Mouse (Mus musculus) neutrophil, adult 5-6 weeks (primary cell): ENCODE data around the gene Naaa. TPM values are rescaled to one million over a fixed set of nuclear protein-coding genes. Genes with fewer than 3 reads are reported as not detected.

Experiments used
- ATAC-seq: fragments of 151-379, 151-347 bp; 2 replicates; pipeline ENCODE4 v1.8.0; 2017; ENCODE audit warnings: mild to moderate bottlenecking, moderate TSS enrichment; ENCODE audit not compliant: insufficient number of reproducible peaks, poor library complexity, low FRiP score, severe bottlenecking; ENCODE audit errors: extremely low read depth
- total RNA-seq: library from RNA; stranded (forward); fragments of 200-1000 nt; gene quantifications from 2 replicates; pipeline ENCODE4 v1.2.3, GENCODE M21; 2017

Gene Naaa
- total RNA-seq, 1 experiment from 2014 or later, result 43.8 TPM

DNA sequence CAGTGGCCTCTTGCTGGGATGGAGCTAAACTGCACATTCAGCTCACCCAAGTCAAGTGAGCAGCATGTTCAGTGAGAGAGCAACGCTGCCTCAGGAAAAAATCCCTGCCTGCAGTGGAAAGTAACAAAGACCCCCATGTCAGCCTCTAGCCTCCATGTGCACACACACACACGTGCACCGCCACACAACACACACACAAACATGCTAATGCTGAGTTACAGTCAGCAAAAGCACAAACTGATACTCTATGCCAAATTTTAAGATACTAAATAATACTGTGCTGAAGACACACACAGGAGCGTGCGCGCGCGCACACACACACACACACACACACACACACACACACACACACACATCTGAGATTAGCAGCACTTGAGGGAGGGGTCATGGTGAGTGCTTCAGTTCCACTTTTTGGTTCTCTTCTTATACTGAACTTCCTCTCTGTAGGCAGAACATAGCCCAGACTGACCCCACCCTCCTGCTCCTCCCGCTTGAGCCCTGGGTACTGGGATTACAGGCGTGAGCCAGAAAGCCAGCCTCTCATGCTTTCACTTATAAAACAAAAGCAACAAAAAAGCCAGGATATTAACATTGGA lies 1.1 kb upstream of the Naaa start:
- ATAC-seq, result peak; percentile 79

DNA sequence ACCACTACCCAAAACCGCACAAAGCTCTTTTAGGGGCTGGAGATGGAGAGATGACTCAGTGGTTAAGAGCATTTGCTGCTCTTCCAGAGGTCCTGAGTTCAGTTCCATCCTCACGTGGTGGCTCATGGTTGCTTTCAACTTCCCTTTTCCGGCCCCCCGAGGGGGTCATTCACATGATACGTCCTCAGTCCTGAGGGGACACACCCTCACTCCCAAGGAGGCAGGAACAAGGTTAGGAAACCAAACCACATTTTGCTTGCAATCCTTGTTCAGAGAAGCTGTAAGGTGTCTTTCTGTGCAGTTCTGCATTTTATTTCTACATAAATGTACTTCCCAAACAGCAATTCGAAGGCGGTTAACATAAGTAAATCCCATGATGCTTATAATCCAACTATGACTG lies 7.5 kb downstream of the Naaa start:
- no peak for ATAC-seq

DNA sequence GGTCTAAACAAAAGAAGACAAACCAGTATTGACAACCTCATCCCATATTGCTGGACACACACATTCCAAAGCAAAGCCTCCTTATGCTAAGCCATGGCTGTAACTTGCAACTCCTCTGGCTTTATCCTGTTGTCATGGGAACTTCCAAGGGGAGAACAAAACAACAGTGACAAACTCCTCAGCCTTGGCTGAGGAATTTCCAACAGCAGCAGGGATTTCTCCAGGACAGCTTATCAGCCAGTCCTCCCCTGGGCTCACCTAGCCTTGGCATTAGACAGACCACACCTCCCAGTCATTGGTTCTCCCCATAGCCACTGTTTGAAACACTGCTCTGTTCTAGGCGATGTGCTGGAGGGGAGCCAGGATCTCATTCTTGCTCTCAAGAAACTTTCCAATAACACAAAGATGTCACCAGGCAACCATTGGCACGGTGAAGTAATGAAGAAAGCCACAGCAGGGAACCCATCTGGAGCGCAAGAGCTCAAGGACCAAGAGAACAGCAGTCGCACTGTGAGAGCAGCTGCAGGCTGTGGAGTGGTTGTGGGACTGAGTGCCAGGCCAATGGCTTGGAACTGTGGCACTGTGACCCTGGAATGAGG lies 14.1 kb downstream of the Naaa start:
- ATAC-seq, result no peak

DNA sequence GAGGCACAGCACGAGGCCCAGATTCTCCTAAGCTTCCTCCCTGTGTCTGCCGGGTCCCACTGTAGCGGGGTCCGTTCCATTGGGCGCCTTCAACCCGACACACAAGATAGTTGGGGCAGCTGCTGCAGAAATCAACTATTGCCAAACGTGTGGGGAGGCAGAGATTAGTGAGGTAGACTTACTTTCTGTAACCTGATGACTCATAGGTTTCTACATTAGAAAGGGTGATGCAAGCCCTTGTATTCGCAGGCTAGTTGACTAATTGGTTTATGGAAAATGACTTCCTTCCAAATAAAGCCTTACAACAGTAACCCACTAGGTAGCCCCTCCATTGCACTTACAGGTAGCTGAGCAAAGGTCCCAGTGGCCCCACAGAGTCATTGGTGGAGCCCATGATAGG lies 15.3 kb downstream of the Naaa start:
- no peak for ATAC-seq

DNA sequence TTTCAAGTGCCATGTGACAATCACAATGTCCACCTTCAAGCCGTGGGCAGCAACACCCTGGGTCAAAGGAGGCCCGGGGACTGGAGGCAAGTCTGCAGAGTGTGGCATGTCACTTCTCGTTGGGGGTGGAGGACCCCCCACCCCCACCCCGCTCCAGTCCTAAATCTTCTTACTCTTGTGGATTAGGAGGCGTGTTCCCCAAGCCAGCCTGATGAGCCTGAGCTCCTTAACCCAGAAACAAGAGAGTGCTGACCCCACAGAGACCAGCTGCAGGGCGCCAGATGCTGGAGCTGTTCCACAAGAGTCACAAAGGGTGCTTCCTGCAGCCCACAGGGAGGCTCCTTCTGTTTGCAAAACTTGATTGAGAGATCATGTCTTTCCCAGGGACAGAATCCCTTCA lies 21.8 kb downstream of the Naaa start, which contains the start of gene Ppef2:
Gene Ppef2, minus strand, starts transcription at position 61 of the 400 bp plus-strand sequence.
- no peak for ATAC-seq

DNA sequence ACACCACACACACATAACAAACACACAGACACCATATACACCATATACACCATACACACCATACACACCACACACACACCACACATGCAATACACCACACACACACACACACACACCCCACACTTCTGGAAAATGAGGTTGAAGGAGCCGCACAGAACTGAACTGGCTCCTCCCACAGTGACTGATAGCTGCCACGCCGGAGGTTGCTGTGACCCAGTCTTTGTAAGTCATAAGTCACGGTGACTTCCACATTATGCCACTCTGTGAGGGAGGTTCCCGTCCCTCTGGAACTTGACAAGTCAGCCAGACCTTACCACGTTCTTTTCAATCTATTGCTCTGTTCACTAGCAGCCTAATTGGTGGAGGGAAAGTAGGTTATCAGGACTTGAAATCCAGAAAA lies 23.5 kb downstream of the Naaa start:
- ATAC-seq, result no peak

DNA sequence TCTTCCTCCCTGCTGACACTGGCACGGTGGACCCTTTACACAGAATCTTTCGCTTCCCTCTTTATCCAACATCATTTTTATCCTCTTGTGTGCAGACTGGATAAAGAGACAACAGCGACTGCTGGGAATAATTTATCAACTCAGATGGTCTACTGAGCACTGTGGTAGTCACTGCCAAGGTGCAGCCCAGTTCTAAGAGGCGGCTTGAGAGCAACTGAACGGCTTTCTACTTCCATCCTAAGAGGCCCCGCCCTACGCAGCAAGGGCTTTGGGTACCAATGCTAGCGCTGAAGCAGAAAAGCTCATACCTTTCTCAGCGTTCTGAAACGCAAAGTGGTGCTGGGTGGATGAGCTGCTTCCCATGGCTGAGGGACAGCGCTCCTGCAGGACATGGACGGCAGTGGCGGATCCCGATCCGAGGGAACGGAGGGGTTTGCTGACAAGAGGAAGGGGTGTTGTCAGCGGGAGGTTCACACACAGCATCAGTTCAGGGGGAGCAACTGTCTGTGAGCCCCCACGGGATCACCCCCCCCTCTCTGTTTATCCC lies 25.1 kb downstream of the Naaa start:
- no peak for ATAC-seq

DNA sequence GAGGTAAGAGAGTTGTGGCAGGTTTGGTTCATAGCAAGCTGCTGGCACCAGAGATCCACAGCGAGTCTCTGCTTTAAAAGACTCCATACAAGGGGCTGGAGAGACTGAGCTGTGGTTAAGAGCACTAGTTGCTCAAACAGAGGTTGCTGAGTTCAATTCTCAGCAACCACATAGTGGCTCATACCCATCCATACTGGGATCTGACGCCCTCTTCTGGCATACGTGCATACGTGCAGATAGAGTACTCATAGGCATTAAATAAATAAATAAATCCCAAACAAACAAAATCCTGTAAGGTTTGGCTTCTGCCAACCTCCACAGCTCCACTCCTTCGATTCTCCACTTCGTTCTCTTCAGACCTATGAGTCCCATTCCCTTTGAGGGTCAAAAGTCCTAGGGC lies 25.9 kb downstream of the Naaa start:
- no peak for ATAC-seq

DNA sequence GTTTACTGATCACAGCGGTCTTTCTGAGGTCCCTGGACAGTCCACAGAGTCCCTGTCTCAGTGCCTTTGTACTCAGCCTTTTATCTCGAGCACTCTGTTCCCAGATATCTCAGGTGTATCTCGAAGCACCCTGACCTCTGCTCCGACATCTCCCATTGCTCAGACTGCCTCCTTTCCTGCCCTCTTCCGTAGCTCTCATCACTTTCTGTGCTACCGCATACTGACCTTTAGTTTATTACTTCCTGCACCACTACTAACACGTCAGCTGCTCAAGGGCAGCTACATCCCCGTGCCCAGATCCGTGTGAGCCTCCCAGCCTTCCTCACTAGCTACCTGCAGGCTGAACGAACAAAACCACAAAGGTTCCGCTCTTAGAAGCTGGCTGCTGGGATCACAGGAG lies 29.4 kb downstream of the Naaa start:
- no peak for ATAC-seq

DNA sequence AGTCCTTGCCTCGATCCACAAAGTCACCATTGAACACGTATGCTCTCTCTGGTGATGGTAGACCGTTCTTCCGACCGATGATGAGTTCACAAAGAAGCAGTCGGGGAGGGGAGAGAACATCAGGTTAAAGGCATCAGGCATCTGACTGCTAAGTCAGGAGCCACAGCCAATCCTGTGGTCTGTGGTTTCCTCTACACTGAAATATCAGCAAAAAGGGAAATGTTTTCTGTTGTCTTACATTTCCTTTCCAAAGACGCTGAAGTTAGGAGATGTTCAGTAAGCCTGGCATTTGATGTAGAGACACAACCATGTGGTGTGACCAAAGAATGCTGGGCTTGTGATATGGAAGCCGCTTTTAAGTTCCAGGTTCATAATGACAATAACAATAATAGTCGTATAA lies 32.5 kb downstream of the Naaa start:
- ATAC-seq, result peak; percentile 28; the same call in 1 of the 2 replicates

DNA sequence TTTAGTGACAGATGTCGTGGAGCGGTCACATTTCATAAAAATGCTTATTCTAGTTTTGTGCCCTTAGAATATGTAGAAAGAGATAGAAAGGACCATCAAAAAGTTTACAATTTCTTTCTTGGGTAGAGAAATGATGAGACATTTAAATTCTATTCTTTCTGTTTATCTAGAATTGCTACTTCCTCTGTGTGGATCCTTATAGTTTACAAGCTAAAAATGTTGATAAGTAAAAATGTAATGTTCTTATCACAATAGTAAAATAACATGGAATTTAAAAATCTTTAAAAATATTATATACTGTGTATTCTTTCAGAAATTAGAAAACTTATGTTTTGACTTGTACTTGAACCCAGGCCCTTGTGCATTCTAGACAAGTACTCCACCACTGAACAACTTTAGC lies 33.1 kb downstream of the Naaa start:
- no peak for ATAC-seq

DNA sequence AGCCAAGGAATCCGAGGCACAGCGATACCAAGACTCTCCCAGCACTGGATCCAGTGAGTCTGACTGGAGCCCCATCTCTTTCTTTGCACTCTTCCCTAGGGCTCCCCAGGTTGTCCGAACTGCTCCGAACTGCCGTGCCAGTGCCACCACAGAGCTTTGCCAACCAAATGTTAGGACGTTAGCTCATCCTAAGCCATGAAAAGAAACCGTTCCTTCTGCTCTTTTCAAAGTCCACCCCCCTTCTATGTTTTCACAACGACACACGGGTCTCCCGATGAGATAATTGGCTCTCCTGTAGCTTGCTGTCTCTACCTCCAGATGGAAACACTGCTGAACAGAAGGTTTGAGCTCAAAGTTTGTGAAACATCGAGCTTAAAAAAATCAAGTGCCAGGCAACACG lies 37.2 kb downstream of the Naaa start:
- ATAC-seq, result no peak

DNA sequence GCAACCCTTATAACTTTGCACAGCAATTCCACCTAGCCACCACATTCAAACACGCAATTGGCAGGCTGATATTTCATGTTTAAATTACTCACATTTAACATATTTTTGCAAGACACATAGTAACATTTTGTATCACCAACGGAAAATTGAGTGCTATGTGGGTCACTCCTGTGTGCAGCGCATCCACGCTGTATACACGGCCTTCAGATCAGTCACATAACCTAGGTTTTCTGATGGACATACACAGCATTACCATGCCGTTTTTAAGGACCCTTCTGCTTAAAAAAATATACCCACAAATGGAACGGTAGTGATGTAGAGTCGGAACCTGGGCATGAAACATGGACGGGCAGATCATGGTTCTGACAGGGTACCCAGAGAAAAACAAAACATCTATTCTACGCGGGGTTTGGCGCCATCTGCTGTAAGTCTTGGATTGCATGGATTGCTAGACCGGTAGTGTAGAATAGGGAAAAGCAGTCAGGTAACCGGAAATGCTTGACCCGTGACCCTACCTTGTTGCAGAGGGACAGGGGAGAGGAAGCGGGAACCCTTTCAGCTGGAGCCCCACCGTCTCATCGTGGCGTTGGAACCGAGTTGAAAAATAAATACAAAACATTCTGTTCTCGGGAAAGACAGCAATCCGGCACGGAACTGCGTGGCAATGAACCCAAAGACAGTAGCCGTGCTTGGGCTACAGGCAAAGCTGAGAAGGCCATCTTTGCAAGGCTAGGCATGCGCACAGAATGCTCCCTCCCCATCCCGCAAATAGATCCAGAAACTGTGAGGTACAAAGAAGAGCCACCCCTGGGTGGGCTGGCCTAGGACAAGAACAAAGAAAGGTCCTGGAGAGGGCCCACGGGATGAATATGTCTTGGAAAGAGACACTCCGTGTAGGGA lies 38.4 kb downstream of the Naaa start:
- no peak for ATAC-seq

DNA sequence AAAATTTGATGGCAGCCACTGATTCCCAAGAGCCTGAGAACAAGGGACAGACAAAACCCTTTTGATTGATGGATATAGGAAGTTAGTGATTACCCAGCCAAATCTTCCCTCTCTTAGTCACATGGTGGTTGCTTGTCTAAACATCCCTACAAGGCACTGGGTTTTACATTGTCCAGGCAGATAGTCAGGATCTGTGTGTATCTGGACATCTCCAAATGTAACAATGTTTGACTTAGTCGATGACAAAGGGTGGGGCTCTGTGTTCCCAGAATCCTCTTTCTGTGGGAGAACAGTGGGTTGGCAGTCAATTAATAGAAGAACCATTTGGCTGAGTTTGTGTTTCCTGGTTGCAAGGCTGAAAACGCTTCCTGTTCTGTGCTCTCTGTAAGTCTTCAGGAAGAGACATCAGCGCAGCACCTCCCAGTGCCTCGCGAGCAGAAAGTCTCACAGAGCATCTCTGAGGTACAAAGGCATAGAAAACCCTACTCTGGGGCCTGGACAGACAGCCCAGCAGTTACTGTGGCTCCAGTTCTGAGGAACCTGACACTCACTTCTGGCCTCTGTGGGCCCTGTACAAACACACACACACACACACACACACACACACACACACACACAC lies 42.9 kb downstream of the Naaa start:
- ATAC-seq, result no peak

DNA sequence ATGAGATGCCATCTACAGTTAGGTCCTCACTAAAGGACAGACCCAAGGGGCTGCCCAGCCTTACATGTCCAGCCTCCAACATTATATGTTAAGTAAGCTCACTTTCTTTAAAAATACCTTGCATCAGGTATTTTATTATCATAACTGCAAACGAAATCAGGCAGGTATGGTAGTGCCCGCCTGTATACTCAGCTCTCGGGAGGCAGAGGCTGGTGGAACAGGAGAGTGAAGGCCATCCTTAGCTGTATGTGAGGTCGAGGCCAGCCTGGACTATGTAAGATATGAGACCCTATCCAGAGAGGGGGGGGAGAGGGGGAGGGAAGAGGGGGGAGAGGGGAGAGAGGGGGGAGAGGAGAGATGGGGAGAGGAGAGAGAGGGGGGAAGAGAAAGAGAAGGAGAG lies 44.6 kb downstream of the Naaa start:
- no peak for ATAC-seq

DNA sequence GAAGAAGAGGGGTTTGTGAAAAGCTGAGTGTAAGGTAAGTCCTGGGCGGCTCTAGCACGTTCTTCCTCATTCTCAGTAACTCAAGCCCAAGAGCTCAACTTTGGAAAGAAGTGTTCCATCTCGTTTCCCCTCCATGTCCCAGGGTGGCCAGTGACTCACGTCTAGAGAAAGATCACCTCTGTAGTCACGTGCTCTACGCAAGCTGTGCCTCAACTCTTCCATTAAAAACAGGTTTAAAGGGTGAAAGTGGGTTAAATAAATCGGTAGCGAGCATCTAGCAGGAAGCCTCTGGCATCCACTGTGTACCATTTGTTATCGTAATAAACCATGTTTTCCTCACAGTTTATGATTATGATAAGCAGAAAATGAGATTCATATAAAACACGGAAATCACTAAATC lies 46.1 kb downstream of the Naaa start:
- no peak for ATAC-seq

DNA sequence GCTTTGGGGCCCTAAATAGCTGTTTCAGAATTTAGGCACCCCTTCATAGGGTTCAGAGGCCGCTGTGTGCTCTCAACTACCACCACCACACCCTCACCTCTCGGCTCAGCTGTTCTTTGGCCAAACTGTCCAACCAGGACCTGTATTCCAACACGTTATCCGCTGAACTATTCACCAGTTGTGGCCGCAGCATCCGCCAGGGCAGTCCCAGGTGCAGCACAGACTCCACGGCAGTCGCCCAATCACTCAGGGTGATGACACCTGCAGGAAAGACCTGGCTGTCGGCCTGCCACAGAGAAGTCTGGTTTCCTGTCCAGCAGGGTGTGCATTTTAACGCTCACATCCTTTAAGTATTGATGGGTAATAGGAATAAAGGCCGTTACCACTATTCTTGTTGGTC lies 47.7 kb downstream of the Naaa start:
- no peak for ATAC-seq

DNA sequence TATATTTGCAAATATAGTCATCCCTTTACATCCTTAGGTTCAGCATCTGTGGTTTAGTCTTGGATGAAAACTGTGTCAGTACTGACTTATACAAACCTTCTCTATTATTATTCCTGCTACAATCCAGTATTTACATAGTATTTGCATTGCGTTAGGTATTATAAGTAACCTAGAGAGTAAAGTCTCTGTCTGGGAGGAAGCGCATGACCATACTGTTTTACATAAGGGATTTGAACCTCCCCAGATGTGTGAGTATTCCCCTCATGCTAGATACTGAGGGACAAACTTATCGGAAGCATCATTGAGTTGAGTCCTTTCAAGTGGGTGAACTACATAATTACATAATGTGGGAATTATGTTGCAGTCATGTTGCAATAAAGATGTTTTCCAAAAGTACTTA lies 48.5 kb downstream of the Naaa start:
- ATAC-seq, result no peak

DNA sequence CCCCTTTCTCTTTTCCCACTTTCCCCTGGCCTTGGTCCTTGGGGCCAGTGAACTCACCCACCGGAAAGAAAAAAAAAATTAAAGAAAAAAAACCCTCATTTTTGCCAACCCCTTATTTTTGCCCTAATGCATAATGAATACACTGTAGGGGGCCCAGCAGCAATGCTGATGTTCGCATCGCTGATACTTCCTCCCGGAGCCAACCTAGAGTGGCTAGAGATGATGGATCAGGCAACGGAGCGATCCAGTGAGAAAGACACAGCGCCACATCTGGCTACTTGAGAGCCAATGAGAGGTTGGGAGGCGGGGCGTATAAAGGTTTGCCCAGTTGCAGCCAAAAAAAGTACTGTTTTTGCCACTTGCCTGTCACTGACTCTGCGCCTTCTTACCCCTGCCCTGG lies 49.2 kb downstream of the Naaa start:
- no peak for ATAC-seq
